Mouse (Mus musculus): Measurements from ENCODE around the gene Pdxk.

The Pdxk gene

GRCm38 (mm10) chr10:78464792-78465207, at the start of gene Pdxk:
Gene Pdxk, minus strand, starts transcription at chr10:78464975.
- DNase-seq = peak; percentile 97 to 98

GRCm38 (mm10) chr10:78502986-78503733, 38.4 kb upstream of the Pdxk start:
- no peak for DNase-seq

GRCm38 (mm10) chr10:78487431-78488086, 22.8 kb upstream of the Pdxk start:
- peak; percentile 84 to 93 for DNase-seq

- DNase-seq = no peak
These were observed 22.1 kb upstream of the Pdxk start for GRCm38 (mm10) chr10:78486871-78487270.

- DNase-seq = peak in 1 of 2 experiments; percentile 49
These were observed 20.6 kb upstream of the Pdxk start for GRCm38 (mm10) chr10:78485369-78485768.

GRCm38 (mm10) chr10:78481928-78482499, 17.2 kb upstream of the Pdxk start:
- DNase-seq = peak; percentile 62 to 81

GRCm38 (mm10) chr10:78480954-78481927, 16.5 kb upstream of the Pdxk start:
- peak in 1 of 2 experiments; percentile 29 for DNase-seq

- DNase-seq = no peak
These were observed 12.0 kb upstream of the Pdxk start for GRCm38 (mm10) chr10:78476821-78477220.

GRCm38 (mm10) chr10:78474759-78475158, 10.0 kb upstream of the Pdxk start:
- DNase-seq = peak; percentile 49 to 65

- peak; percentile 59 to 74 for DNase-seq
These were observed 8.7 kb upstream of the Pdxk start for GRCm38 (mm10) chr10:78473434-78473833.

GRCm38 (mm10) chr10:78472046-78472445, 7.3 kb upstream of the Pdxk start:
- DNase-seq = peak in 1 of 2 experiments; percentile 45

- DNase-seq = peak in 1 of 2 experiments; percentile 38
These were observed 6.0 kb upstream of the Pdxk start for GRCm38 (mm10) chr10:78470582-78471313.

- peak in 1 of 2 experiments; percentile 63 for DNase-seq
These were observed 3.1 kb upstream of the Pdxk start for GRCm38 (mm10) chr10:78467761-78468310.

GRCm38 (mm10) chr10:78466647-78467046, 1.9 kb upstream of the Pdxk start:
- peak; percentile 77 to 79 for DNase-seq

- DNase-seq = no peak
These were observed 697 bp upstream of the Pdxk start for GRCm38 (mm10) chr10:78465472-78465871.

GRCm38 (mm10) chr10:78464201-78464791, 479 bp downstream of the Pdxk start:
- no peak for DNase-seq

GRCm38 (mm10) chr10:78463769-78464167, 1.0 kb downstream of the Pdxk start:
- DNase-seq = peak in 1 of 2 experiments; percentile 39

- peak; percentile 78 for DNase-seq
These were observed 1.6 kb downstream of the Pdxk start for GRCm38 (mm10) chr10:78462945-78463768.

GRCm38 (mm10) chr10:78461767-78462166, 3.0 kb downstream of the Pdxk start:
- DNase-seq = no peak

- DNase-seq = peak; percentile 62 to 73
These were observed 4.3 kb downstream of the Pdxk start for GRCm38 (mm10) chr10:78460463-78460862.

Measured in kidney, postnatal 36 days (tissue).